Mouse (Mus musculus): ENCODE results near the gene Casp6. TPM values are rescaled to one million over a fixed set of nuclear protein-coding genes. Genes with fewer than 3 reads are reported as not detected.

Casp6 gene
- total and polyA plus RNA-seq, 3 experiments: 10.5 to 31.7 (median 15.3) TPM

DNA sequence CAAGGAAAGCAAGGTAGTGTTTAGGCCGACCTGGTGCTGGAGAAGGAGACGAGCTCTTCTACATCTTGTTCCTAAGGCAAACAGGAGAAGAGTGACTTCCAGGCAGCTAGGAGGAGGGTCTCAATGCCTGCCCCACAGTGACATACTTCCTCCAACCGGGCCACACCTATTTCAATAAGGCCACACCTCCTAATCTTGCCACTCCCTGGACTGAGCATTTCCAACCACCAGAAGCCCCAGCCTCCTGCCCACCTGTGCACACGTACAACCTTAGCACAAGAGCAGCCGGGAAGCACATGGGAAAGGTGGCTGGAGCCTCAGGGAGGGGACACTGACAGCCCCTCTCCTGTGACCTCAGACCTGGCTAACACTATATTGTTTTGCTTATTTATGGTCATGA lies 9.2 kb upstream of the Casp6 start:
- no peak for TF ChIP-seq E2F4 (IDR thresholded peaks at IDR 0.05; ENCODE audit: insufficient replicate concordance, low read depth, low read length)
- TF ChIP-seq MYC (IDR thresholded peaks at IDR 0.05; ENCODE audit: low read depth, low read length): no peak
- TF ChIP-seq PAX5 (IDR thresholded peaks at IDR 0.05; ENCODE audit: low read length): no peak
- no peak for TF ChIP-seq GABPA (IDR thresholded peaks at IDR 0.05; ENCODE audit: insufficient replicate concordance, low read depth, low read length)
- TF ChIP-seq CHD1 (IDR thresholded peaks at IDR 0.05; ENCODE audit: low read depth, low read length): no peak
- TF ChIP-seq USF2 (conservative IDR thresholded peaks at IDR 0.05; ENCODE audit: low read depth, low read length): no peak
- no peak for TF ChIP-seq ZMIZ1 (IDR thresholded peaks at IDR 0.05; ENCODE audit: low read depth, low read length)
- TF ChIP-seq RCOR1 (conservative IDR thresholded peaks at IDR 0.05; ENCODE audit: low read depth, low read length): no peak
- no peak for TF ChIP-seq JUN (IDR thresholded peaks at IDR 0.05; ENCODE audit: insufficient read depth, low read depth, low read length)
- no peak for TF ChIP-seq MAFK (IDR thresholded peaks at IDR 0.05; ENCODE audit: insufficient replicate concordance, low read length)
- TF ChIP-seq UBTF (IDR thresholded peaks at IDR 0.05; ENCODE audit: low read depth, low read length): no peak
- H3K27me3 ChIP-seq (replicated peaks): no peaks in the 10 kb centered on the region
- peaks cover 24 to 72% of the 10 kb centered on the region in 2 experiments for H3K36me3 ChIP-seq (replicated peaks in 1 of 2; ENCODE audit: control insufficient read depth in 1 of 2, insufficient read depth in 1 of 2, low read length in 1 of 2)
- peak overlapping the region in 1 of 3 experiments; percentile 3 for H3K4me3 ChIP-seq (replicated peaks in 1 of 3; ENCODE audit: low read depth in 2 of 3, low read length in 2 of 3, poor library complexity in 1 of 3)
- no peaks in the 10 kb centered on the region for H3K9me3 ChIP-seq (replicated peaks; ENCODE audit: low read length)
- in situ Hi-C loops (cut with MboI; ENCODE audit: low pct_ligation_motif_present, low pct_unique_long_range_greater_than_20kb, low sequenced_read_pairs): no loop called here
- H3K9ac ChIP-seq (ENCODE audit: insufficient read depth, low read depth): peak overlapping the region; percentile 51; the same call in 1 of the 2 replicates
- peak overlapping the region; percentile 100 for H3K27ac ChIP-seq (ENCODE audit: insufficient read depth, low read depth)
- H3K4me2 ChIP-seq (ENCODE audit: insufficient read depth, low read depth, poor library complexity, severe bottlenecking): no peak overlapping the region
- dilution Hi-C loops (cut with MboI; ENCODE audit: extremely low pct_ligation_motif_present, extremely low pct_unique_long_range_greater_than_20kb, low sequenced_read_pairs): no loop called here
- no peaks in the 10 kb centered on the region for H3K79me2 ChIP-seq (replicated peaks; ENCODE audit: control insufficient read depth, extremely low read depth, insufficient read depth, poor library complexity, severe bottlenecking)
- H3K4me1 ChIP-seq (ENCODE audit: control insufficient read depth in 1 of 2, insufficient read depth in 2 of 2): peaks cover 22 to 40% of the 10 kb centered on the region in 2 experiments
- DNase-seq (ENCODE audit: extremely low read depth): peak; percentile 45

GRCm38 (mm10) chr3:129893143-129893542 lies 8.1 kb upstream of the Casp6 start:
- Histone ChIP-seq H3K4me3 (replicated peaks in 1 of 3; ENCODE audit: low read depth in 2 of 3, low read length in 2 of 3, poor library complexity in 1 of 3) (peak overlapping the region in 1 of 3 experiments; percentile 45), H3K4me1 (ENCODE audit: control insufficient read depth in 1 of 2, insufficient read depth in 2 of 2) (peaks cover 22 to 36% of the 10 kb centered on the region in 2 experiments), H3K79me2 (replicated peaks; ENCODE audit: control insufficient read depth, extremely low read depth, insufficient read depth, poor library complexity, severe bottlenecking) (no peaks in the 10 kb centered on the region), H3K36me3 (replicated peaks in 1 of 2; ENCODE audit: control insufficient read depth in 1 of 2, insufficient read depth in 1 of 2, low read length in 1 of 2) (peaks cover 24 to 74% of the 10 kb centered on the region in 2 experiments), H3K9me3 (replicated peaks; ENCODE audit: low read length) (no peaks in the 10 kb centered on the region), H3K9ac (ENCODE audit: insufficient read depth, low read depth) (no peak overlapping the region), H3K27ac (ENCODE audit: insufficient read depth, low read depth) (peak overlapping the region; percentile 100), H3K4me2 (ENCODE audit: insufficient read depth, low read depth, poor library complexity, severe bottlenecking) (peak overlapping the region; percentile 63), H3K27me3 (replicated peaks) (no peaks in the 10 kb centered on the region)
- dilution Hi-C loops (cut with MboI; ENCODE audit: extremely low pct_ligation_motif_present, extremely low pct_unique_long_range_greater_than_20kb, low sequenced_read_pairs) (no loop called here), in situ Hi-C loops (cut with MboI; ENCODE audit: low pct_ligation_motif_present, low pct_unique_long_range_greater_than_20kb, low sequenced_read_pairs) (no loop called here)
- TF ChIP-seq SMC3 (IDR thresholded peaks at IDR 0.05; ENCODE audit: low read depth, low read length): no peak
- no peak for TF ChIP-seq NRF1 (IDR thresholded peaks at IDR 0.05; ENCODE audit: low read depth, low read length)
- no peak for TF ChIP-seq NELFE (IDR thresholded peaks at IDR 0.05; ENCODE audit: low read depth, low read length)
- no peak for TF ChIP-seq ZKSCAN1 (IDR thresholded peaks at IDR 0.05; ENCODE audit: borderline replicate concordance, low read depth, low read length)
- TF ChIP-seq JUND (conservative IDR thresholded peaks at IDR 0.05; ENCODE audit: low read depth, low read length): peak; percentile 61
- TF ChIP-seq MAFK (IDR thresholded peaks at IDR 0.05; ENCODE audit: insufficient replicate concordance, low read length): no peak
- peak; percentile 67 for TF ChIP-seq BHLHE40 (IDR thresholded peaks at IDR 0.05; ENCODE audit: low read depth, low read length)
- TF ChIP-seq PAX5 (IDR thresholded peaks at IDR 0.05; ENCODE audit: low read length): no peak
- TF ChIP-seq SIN3A (IDR thresholded peaks at IDR 0.05; ENCODE audit: low read length): peak; percentile 26; the same call in 1 of the 2 replicates
- no peak for TF ChIP-seq RAD21 (IDR thresholded peaks at IDR 0.05; ENCODE audit: low read depth, low read length)
- TF ChIP-seq MEF2A (IDR thresholded peaks at IDR 0.05; ENCODE audit: borderline replicate concordance, low read depth, low read length): peak; percentile 48; the same call in 1 of the 2 replicates
- TF ChIP-seq CTCF (conservative IDR thresholded peaks at IDR 0.05 in 1 of 2, IDR thresholded peaks at IDR 0.05 in 1 of 2; ENCODE audit: low read depth in 2 of 2, low read length in 2 of 2): no peak
- peak; percentile 92 for TF ChIP-seq IRF4 (IDR thresholded peaks at IDR 0.05; ENCODE audit: low read depth, low read length)
- no peak for TF ChIP-seq ZNF384 (IDR thresholded peaks at IDR 0.05; ENCODE audit: low read depth, low read length)
- TF ChIP-seq CHD1 (IDR thresholded peaks at IDR 0.05; ENCODE audit: low read depth, low read length): no peak
- TF ChIP-seq MXI1 (IDR thresholded peaks at IDR 0.05; ENCODE audit: low read depth, low read length): no peak
- peak; percentile 93 for TF ChIP-seq EP300 (IDR thresholded peaks at IDR 0.05; ENCODE audit: low read length)
- no peak for TF ChIP-seq POLR2A (IDR thresholded peaks at IDR 0.05; ENCODE audit: low read depth, low read length)
- TF ChIP-seq MAX (IDR thresholded peaks at IDR 0.05; ENCODE audit: low read length): no peak
- no peak for TF ChIP-seq E2F4 (IDR thresholded peaks at IDR 0.05; ENCODE audit: insufficient replicate concordance, low read depth, low read length)
- no peak; the same call in 1 of the 2 replicates for TF ChIP-seq ELF1 (IDR thresholded peaks at IDR 0.05; ENCODE audit: low read depth, low read length)
- TF ChIP-seq TCF12 (IDR thresholded peaks at IDR 0.05; ENCODE audit: low read depth, low read length): peak; percentile 74; the same call in 1 of the 2 replicates
- no peak for TF ChIP-seq KAT2A (IDR thresholded peaks at IDR 0.05; ENCODE audit: insufficient replicate concordance, low read length)
- no peak for TF ChIP-seq MAZ (IDR thresholded peaks at IDR 0.05; ENCODE audit: low read depth, low read length)
- TF ChIP-seq UBTF (IDR thresholded peaks at IDR 0.05; ENCODE audit: low read depth, low read length): 0 out of 2 replicates have a peak, but pooled peaks have one; percentile 8
- no peak for TF ChIP-seq ZMIZ1 (IDR thresholded peaks at IDR 0.05; ENCODE audit: low read depth, low read length)
- TF ChIP-seq GABPA (IDR thresholded peaks at IDR 0.05; ENCODE audit: insufficient replicate concordance, low read depth, low read length): no peak
- TF ChIP-seq HCFC1 (IDR thresholded peaks at IDR 0.05; ENCODE audit: low read depth, low read length): no peak
- peak; percentile 87 for DNase-seq (ENCODE audit: extremely low read depth)
